Mouse (Mus musculus) CD4-positive, CD25-positive, alpha-beta regulatory T cell, adult 4 months (primary cell): Measurements from ENCODE around the gene Safb2. TPM values are rescaled to one million over a fixed set of nuclear protein-coding genes. Genes with fewer than 3 reads are reported as not detected.

Experiments
- ATAC-seq: one replicate; pipeline ENCODE4 v1.8.0; 2017
- polyA plus RNA-seq, 2 experiments: library from polyadenylated mRNA; unstranded; fragments of 100-300 nt; shearing (Covaris generic); gene quantifications; one replicate each; pipeline ENCODE4 v1.2.1; 2017

The Safb2 gene
- polyA plus RNA-seq, 2 experiments from 2014 or later: 36.8 to 53.1 TPM

DNA sequence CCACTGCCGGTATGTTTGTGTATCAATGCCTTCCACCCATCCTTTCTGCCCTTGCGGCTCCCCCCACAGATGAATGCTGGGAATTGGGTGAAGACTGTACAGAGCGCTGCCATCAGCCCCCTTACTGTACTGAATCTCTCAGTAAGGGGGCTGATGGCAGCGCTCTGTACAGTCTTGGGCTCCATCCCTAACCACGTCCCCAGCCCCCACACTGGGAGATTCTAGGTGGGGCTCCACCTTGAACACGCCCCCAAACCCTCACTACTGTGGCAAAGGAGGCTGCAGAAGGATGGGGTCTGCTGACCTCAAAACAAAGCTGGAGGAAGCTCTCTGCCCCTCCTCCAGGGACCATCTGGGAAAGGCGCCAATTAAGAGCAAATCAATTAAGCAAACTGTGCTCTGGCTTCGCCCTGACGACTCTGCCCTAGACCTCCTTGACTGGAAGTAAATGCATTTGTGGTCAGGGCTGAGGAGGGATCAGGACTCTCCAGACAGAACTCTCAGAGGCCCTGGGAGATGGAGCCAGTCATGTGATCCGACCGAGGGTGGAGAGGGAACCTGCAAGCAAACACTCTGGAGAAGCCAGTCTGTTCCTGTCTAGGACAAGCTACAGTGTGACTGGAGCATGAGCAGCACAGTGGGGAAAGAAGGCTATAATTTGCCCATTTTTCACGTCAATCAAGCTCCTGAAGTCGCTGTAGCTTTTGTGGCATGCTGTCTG is 68.5 kb downstream of the Safb2 start:
- ATAC-seq: no peak

GRCm38 (mm10) chr17:56514916-56515315 is 69.5 kb downstream of the Safb2 start:
- no peak for ATAC-seq

GRCm38 (mm10) chr17:56514330-56514729 is 70.1 kb downstream of the Safb2 start:
- no peak for ATAC-seq

DNA sequence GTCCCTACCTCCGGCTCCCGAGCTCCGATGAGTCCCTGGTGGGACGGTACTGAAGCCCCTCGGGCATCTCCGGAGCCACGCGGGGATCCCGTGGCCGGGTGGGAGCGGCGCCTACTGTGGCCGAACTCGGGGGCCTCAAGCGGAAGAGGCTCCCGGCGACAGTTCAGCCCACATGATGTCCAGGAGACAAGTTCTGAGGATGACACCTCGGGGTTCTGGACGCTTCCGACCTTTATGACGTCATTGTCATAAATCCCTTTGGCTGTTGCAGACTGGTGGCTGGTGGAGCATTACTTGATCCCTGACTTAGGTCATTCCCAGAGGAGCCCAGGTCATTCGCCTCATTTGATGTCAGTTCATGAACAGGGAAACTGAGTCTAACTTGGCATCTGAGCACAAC is 72.1 kb downstream of the Safb2 start, which contains the start of gene Znrf4:
Gene Znrf4 (minus strand): TSS at position 122 of the 400 bp plus-strand sequence.
- no peak for ATAC-seq

DNA sequence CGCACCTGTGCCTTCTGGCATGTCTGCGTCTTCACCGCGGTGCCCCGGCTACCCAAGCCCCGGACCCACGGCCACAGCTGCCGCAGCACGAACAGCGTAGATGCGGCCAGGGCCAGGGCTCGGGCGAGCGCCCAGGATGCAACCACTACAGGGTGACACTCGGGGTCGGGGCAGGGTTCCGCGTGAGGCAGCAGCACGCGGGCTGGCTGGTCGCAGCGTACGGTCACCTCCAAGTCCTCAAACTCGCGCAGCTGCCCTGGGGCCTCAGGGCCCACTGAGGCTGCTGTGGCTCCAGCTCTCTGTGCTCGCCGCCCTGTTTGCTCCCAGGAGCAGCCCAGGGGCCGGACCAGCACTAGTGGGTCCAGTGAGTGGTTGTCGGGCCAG is 72.7 kb downstream of the Safb2 start:
- no peak for ATAC-seq

GRCm38 (mm10) chr17:56510970-56511706 is 73.2 kb downstream of the Safb2 start:
- ATAC-seq: no peak

Other genes with a start within 250 kb of the Safb2 start
- 1 to 10 TPM; 5.5 to 8.9 TPM for gene Ptprs, start 108.1 kb downstream of the Safb2 start, polyA plus RNA-seq
- not detected for gene Znrf4, start 72.2 kb downstream of the Safb2 start, polyA plus RNA-seq
- 1 to 10 TPM; 3.1 to 3.2 TPM for gene Gm20219, start 30.2 kb downstream of the Safb2 start, polyA plus RNA-seq
- 10 to 100 TPM; 52.6 to 55.0 TPM for gene Safb, start 240 bp upstream of the Safb2 start, polyA plus RNA-seq
- 100 to 1,000 TPM; 280 to 291 TPM for gene 2410015M20Rik, start 25.2 kb upstream of the Safb2 start, polyA plus RNA-seq
- 1,000 to 10,000 TPM; 3,663 to 4,818 TPM for gene Rpl36, start 28.8 kb upstream of the Safb2 start, polyA plus RNA-seq
- 1 to 10 TPM; 4.5 to 8.0 TPM for gene Lonp1, start 42.3 kb upstream of the Safb2 start, polyA plus RNA-seq
- 1 to 10 TPM; 2.6 to 3.5 TPM for gene Catsperd, start 43.6 kb upstream of the Safb2 start, polyA plus RNA-seq
- gene Ranbp3, start 88.7 kb upstream of the Safb2 start, polyA plus RNA-seq: 10 to 100 TPM; 55.5 to 79.5 TPM
- 100 to 1,000 TPM; 225 to 227 TPM for gene Ndufa11, start 133.2 kb upstream of the Safb2 start, polyA plus RNA-seq
- 1 to 10 TPM; 5.8 to 8.2 TPM for gene Vmac, start 133.4 kb upstream of the Safb2 start, polyA plus RNA-seq
- gene Nrtn, start 172.9 kb upstream of the Safb2 start, polyA plus RNA-seq: not detected
- 10 to 100 TPM; 30.3 to 41.2 TPM for gene Dus3l, start 180.2 kb upstream of the Safb2 start, polyA plus RNA-seq
- gene Prr22, start 185.7 kb upstream of the Safb2 start, polyA plus RNA-seq: 1 to 10 TPM in 1 of 2 experiments, under 1 TPM in 1; 0.24 to 1.1 TPM
- gene Rfx2, start 246.4 kb upstream of the Safb2 start, polyA plus RNA-seq: 1 to 10 TPM; 1.2 to 2.1 TPM